Mouse (Mus musculus): Measurements from ENCODE around the gene Pnliprp1. TPM values are rescaled to one million over a fixed set of nuclear protein-coding genes. Genes with fewer than 3 reads are reported as not detected.
A peak's percentile ranks its signal among the peaks of the same experiment; 100 is the strongest.

Gene Pnliprp1
- polyA plus RNA-seq, 1 experiment from 2014 or later, result not detected

GRCm38 (mm10) chr19:58758871-58759270, 30.2 kb downstream of the Pnliprp1 start:
- Histone ChIP-seq H3K4me2 (ENCODE audit: low read length) (no peak overlapping the region), H3K9me3 (ENCODE audit: control insufficient read depth, low read length) (no peaks in the 10 kb centered on the region), H3K9ac (replicated peaks; ENCODE audit: low read length) (no peak overlapping the region), H3K27ac (replicated peaks; ENCODE audit: low read depth, low read length) (no peak overlapping the region), H3K4me1 (ENCODE audit: control insufficient read depth, insufficient read depth, low read length) (no peaks in the 10 kb centered on the region), H3K36me3 (ENCODE audit: control insufficient read depth, insufficient read depth, low read length) (no peaks in the 10 kb centered on the region), H3K27me3 (ENCODE audit: control insufficient read depth, insufficient read depth, low read length) (no peaks in the 10 kb centered on the region), H3K4me3 (replicated peaks; ENCODE audit: low read depth, low read length) (no peak overlapping the region)
- no peak for ATAC-seq (ENCODE audit: low FRiP score, low TSS enrichment)
- no peak for DNase-seq
- WGBS, result 95% methylated on average over 4 of the region's 4 CpGs

- no peaks in the 10 kb centered on the region for H3K27me3 ChIP-seq (ENCODE audit: control insufficient read depth, insufficient read depth, low read length)
- H3K4me2 ChIP-seq (ENCODE audit: low read length), result no peak within 1 kb of the TSS
- H3K4me1 ChIP-seq (ENCODE audit: control insufficient read depth, insufficient read depth, low read length), result no peaks in the 10 kb centered on the region
- no peak within 1 kb of the TSS for H3K4me3 ChIP-seq (replicated peaks; ENCODE audit: low read depth, low read length)
- H3K36me3 ChIP-seq (ENCODE audit: control insufficient read depth, insufficient read depth, low read length), result no peaks in the 10 kb centered on the region
- no peak within 1 kb of the TSS for H3K9ac ChIP-seq (replicated peaks; ENCODE audit: low read length)
- H3K27ac ChIP-seq (replicated peaks; ENCODE audit: low read depth, low read length), result no peak within 1 kb of the TSS
- no peak for ATAC-seq (ENCODE audit: low FRiP score, low TSS enrichment)
- WGBS, result 76% methylated on average over 9 of the region's 9 CpGs
- H3K9me3 ChIP-seq (ENCODE audit: control insufficient read depth, low read length), result no peaks in the 10 kb centered on the region
- no peak for DNase-seq
These were observed 30.7 kb downstream of the Pnliprp1 start, which contains the start of gene Pnliprp2 for GRCm38 (mm10) chr19:58759423-58759822. Pnliprp2 (plus strand) TSS chr19:58759719.

GRCm38 (mm10) chr19:58762316-58762715, 33.6 kb downstream of the Pnliprp1 start:
- Histone ChIP-seq H3K4me1 (ENCODE audit: control insufficient read depth, insufficient read depth, low read length) (no peaks in the 10 kb centered on the region), H3K27me3 (ENCODE audit: control insufficient read depth, insufficient read depth, low read length) (no peaks in the 10 kb centered on the region), H3K9me3 (ENCODE audit: control insufficient read depth, low read length) (no peaks in the 10 kb centered on the region), H3K36me3 (ENCODE audit: control insufficient read depth, insufficient read depth, low read length) (no peaks in the 10 kb centered on the region), H3K27ac (replicated peaks; ENCODE audit: low read depth, low read length) (no peak overlapping the region), H3K4me2 (ENCODE audit: low read length) (no peak overlapping the region), H3K9ac (replicated peaks; ENCODE audit: low read length) (no peak overlapping the region), H3K4me3 (replicated peaks; ENCODE audit: low read depth, low read length) (no peak overlapping the region)
- 0 out of 2 replicates have a peak, but pooled peaks have one; percentile 6 for ATAC-seq (ENCODE audit: low FRiP score, low TSS enrichment)
- 28% methylated on average over 6 of the region's 6 CpGs for WGBS
- DNase-seq, result no peak

DNA sequence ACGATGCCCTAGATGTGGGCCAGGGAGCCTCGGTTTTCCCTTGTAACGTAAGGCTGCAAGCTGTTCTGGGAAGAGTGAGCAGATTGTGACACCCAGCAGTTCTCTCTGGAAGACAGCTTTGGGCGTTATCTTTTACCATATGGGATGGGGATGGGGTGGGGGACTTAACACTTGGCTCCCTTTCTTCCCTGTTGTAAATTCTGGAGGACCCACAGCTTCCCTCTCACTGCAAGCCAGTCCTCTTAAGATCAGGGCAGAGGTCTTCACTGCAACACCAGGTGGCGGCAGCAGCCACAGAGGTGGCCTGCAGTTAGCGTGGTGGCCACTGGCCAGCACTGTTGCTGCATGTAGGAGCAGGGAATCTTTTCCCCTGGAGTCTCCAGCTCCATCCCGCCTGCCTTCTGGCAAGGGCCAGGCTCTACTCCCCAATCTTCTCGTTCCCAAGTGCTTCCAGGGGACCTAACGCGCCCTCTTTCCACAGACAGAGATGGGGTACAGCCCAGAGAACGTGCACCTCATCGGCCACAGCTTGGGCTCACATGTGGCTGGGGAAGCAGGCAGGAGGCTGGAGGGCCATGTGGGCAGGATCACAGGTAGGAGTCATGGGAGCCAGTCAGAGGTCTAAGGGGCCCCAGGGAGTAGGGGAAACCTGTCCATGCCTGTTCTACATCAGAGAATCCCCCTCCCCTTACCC, 34.3 kb downstream of the Pnliprp1 start:
- no peaks in the 10 kb centered on the region for H3K9me3 ChIP-seq (ENCODE audit: control insufficient read depth, low read length)
- no peaks in the 10 kb centered on the region for H3K36me3 ChIP-seq (ENCODE audit: control insufficient read depth, insufficient read depth, low read length)
- H3K27me3 ChIP-seq (ENCODE audit: control insufficient read depth, insufficient read depth, low read length), result no peaks in the 10 kb centered on the region
- H3K9ac ChIP-seq (replicated peaks; ENCODE audit: low read length), result no peak overlapping the region
- H3K4me2 ChIP-seq (ENCODE audit: low read length), result no peak overlapping the region
- no peaks in the 10 kb centered on the region for H3K4me1 ChIP-seq (ENCODE audit: control insufficient read depth, insufficient read depth, low read length)
- DNase-seq (peak; percentile 87), ATAC-seq (ENCODE audit: low FRiP score, low TSS enrichment) (peak; percentile 40; the same call in 1 of the 2 replicates)
- no peak overlapping the region for H3K27ac ChIP-seq (replicated peaks; ENCODE audit: low read depth, low read length)
- H3K4me3 ChIP-seq (replicated peaks; ENCODE audit: low read depth, low read length), result no peak overlapping the region
- 11% methylated on average over 12 of the region's 12 CpGs for WGBS

DNA sequence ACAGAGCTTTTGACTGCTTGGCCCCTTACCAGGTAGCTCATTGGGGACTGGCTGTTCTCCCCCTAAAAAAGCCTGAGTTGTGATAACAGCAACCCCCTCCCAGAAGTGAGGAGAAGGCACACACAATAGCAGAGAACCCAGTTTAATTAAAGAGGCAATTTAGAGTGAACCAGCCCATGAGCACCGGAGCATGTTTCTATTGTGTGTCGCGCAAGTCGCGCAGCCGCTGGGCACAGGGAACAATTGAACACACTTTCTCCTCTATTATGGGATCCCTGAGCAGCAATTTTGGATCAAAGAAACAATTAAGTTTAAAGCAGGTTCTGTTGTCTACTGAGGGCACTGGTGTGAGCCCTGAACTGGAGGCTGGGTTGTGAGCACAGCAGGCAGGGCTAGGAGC, 38.6 kb downstream of the Pnliprp1 start:
- no peak overlapping the region for H3K4me2 ChIP-seq (ENCODE audit: low read length)
- no peaks in the 10 kb centered on the region for H3K36me3 ChIP-seq (ENCODE audit: control insufficient read depth, insufficient read depth, low read length)
- H3K9ac ChIP-seq (replicated peaks; ENCODE audit: low read length), result no peak overlapping the region
- H3K27me3 ChIP-seq (ENCODE audit: control insufficient read depth, insufficient read depth, low read length), result no peaks in the 10 kb centered on the region
- no peaks in the 10 kb centered on the region for H3K4me1 ChIP-seq (ENCODE audit: control insufficient read depth, insufficient read depth, low read length)
- DNase-seq, result no peak
- no peaks in the 10 kb centered on the region for H3K9me3 ChIP-seq (ENCODE audit: control insufficient read depth, low read length)
- no peak overlapping the region for H3K27ac ChIP-seq (replicated peaks; ENCODE audit: low read depth, low read length)
- H3K4me3 ChIP-seq (replicated peaks; ENCODE audit: low read depth, low read length), result no peak overlapping the region
- ATAC-seq (ENCODE audit: low FRiP score, low TSS enrichment), result no peak
- 17% methylated on average over 6 of the region's 6 CpGs for whole genome bisulfite sequencing

GRCm38 (mm10) chr19:58776461-58776860, 47.8 kb downstream of the Pnliprp1 start:
- no peak for ATAC-seq (ENCODE audit: low FRiP score, low TSS enrichment)

DNA sequence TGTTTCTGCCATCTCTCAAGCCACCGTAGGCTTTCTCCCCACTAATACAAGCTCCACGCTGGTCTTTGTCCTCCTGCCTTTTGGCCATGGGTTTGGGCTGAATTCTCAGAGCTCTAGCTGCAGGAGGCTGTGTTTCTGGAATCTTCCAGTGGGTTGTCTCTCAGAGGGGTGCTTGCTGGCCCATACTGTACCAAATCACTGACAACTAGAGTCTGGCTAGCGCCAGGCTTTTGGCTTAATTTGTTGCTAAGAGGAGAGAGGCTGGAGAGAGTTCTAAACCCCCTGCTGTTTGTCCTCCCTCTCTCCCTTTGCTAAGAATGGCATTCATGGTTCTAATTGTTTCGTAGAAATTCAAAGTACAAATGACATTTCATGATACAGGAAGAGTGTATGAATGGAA, 52.9 kb downstream of the Pnliprp1 start:
- Histone ChIP-seq H3K27me3 (ENCODE audit: control insufficient read depth, insufficient read depth, low read length) (no peaks in the 10 kb centered on the region), H3K4me2 (ENCODE audit: low read length) (no peak overlapping the region), H3K9ac (replicated peaks; ENCODE audit: low read length) (no peak overlapping the region), H3K27ac (replicated peaks; ENCODE audit: low read depth, low read length) (0 out of 2 replicates have a peak overlapping the region, but pooled peaks have one; percentile 3), H3K4me3 (replicated peaks; ENCODE audit: low read depth, low read length) (no peak overlapping the region), H3K4me1 (ENCODE audit: control insufficient read depth, insufficient read depth, low read length) (peaks cover 13% of the 10 kb centered on the region; the same call in 1 of the 2 replicates), H3K36me3 (ENCODE audit: control insufficient read depth, insufficient read depth, low read length) (no peaks in the 10 kb centered on the region), H3K9me3 (ENCODE audit: control insufficient read depth, low read length) (no peaks in the 10 kb centered on the region)
- DNase-seq (peak; percentile 33), ATAC-seq (ENCODE audit: low FRiP score, low TSS enrichment) (no peak)
- 25% methylated on average over 4 of the region's 4 CpGs for WGBS

More at GRCm38 (mm10) chr19:58776461-58776860, 47.8 kb downstream of the Pnliprp1 start:
- Histone ChIP-seq H3K4me2 (ENCODE audit: low read length) (no peak overlapping the region), H3K9me3 (ENCODE audit: control insufficient read depth, low read length) (no peaks in the 10 kb centered on the region), H3K4me3 (replicated peaks; ENCODE audit: low read depth, low read length) (no peak overlapping the region), H3K27me3 (ENCODE audit: control insufficient read depth, insufficient read depth, low read length) (no peaks in the 10 kb centered on the region), H3K9ac (replicated peaks; ENCODE audit: low read length) (no peak overlapping the region), H3K36me3 (ENCODE audit: control insufficient read depth, insufficient read depth, low read length) (no peaks in the 10 kb centered on the region), H3K27ac (replicated peaks; ENCODE audit: low read depth, low read length) (no peak overlapping the region), H3K4me1 (ENCODE audit: control insufficient read depth, insufficient read depth, low read length) (no peaks in the 10 kb centered on the region)
- WGBS, result 83% methylated on average over 5 of the region's 5 CpGs
- no peak for DNase-seq

DNA sequence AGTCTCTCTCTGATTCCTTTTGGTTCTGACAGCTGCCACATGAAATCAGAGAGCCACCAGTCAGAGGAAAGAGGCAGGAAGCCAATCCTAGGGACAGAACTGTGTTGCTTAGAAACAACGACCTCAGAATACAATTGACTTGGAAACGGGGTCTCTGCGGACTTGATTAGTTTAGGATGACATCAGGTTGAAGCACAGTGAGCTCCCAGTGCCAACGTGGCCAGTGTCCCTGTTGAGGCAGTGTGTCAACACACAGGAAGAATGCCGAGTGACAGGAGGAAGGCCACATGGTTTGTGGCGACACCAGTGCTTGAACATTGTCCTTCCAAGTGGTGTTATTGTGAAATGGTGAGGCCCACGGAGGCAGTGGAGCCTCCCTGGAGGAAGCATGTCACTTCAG, 55.3 kb downstream of the Pnliprp1 start:
- DNase-seq, result peak; percentile 74
- no peak overlapping the region for H3K9ac ChIP-seq (replicated peaks; ENCODE audit: low read length)
- H3K4me3 ChIP-seq (replicated peaks; ENCODE audit: low read depth, low read length), result no peak overlapping the region
- H3K4me2 ChIP-seq (ENCODE audit: low read length), result no peak overlapping the region
- 17% methylated on average over 7 of the region's 7 CpGs for WGBS
- H3K36me3 ChIP-seq (ENCODE audit: control insufficient read depth, insufficient read depth, low read length), result no peaks in the 10 kb centered on the region
- ATAC-seq (ENCODE audit: low FRiP score, low TSS enrichment), result peak; percentile 34; the same call in 1 of the 2 replicates
- H3K27ac ChIP-seq (replicated peaks; ENCODE audit: low read depth, low read length), result peak overlapping the region; percentile 55
- H3K27me3 ChIP-seq (ENCODE audit: control insufficient read depth, insufficient read depth, low read length), result no peaks in the 10 kb centered on the region
- peaks cover 13% of the 10 kb centered on the region; the same call in 1 of the 2 replicates for H3K4me1 ChIP-seq (ENCODE audit: control insufficient read depth, insufficient read depth, low read length)
- no peaks in the 10 kb centered on the region for H3K9me3 ChIP-seq (ENCODE audit: control insufficient read depth, low read length)

DNA sequence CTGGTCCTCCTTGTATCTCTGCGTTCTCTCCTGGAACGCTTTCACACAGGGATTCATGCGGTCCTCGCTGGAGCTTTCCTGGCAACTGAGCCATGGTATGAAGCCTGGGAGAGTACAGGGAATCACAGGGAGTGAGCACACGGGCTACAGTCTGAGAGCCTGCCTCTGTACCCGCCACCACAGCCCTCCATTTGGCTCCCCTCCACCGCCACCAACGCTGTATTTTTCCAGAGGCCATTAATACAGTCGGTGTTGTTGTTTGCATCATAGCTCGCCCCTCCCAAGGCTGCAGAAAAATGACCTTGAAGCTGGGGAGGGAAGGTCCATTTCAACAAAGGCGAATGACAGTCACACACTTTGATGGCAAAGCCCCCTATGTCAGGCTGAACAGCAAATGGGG, 60.5 kb downstream of the Pnliprp1 start:
- H3K9ac ChIP-seq (replicated peaks; ENCODE audit: low read length), result no peak overlapping the region

More for the DNA sequence above, 60.5 kb downstream of the Pnliprp1 start:
- Histone ChIP-seq H3K4me1 (ENCODE audit: control insufficient read depth, insufficient read depth, low read length) (peaks cover 1% of the 10 kb centered on the region; the same call in 1 of the 2 replicates), H3K9me3 (ENCODE audit: control insufficient read depth, low read length) (no peaks in the 10 kb centered on the region), H3K36me3 (ENCODE audit: control insufficient read depth, insufficient read depth, low read length) (no peaks in the 10 kb centered on the region), H3K27me3 (ENCODE audit: control insufficient read depth, insufficient read depth, low read length) (no peaks in the 10 kb centered on the region), H3K27ac (replicated peaks; ENCODE audit: low read depth, low read length) (0 out of 2 replicates have a peak overlapping the region, but pooled peaks have one; percentile 4), H3K4me2 (ENCODE audit: low read length) (no peak overlapping the region), H3K4me3 (replicated peaks; ENCODE audit: low read depth, low read length) (no peak overlapping the region)
- no peak for ATAC-seq (ENCODE audit: low FRiP score, low TSS enrichment)
- DNase-seq, result no peak
- WGBS, result 76% methylated on average over 11 of the region's 11 CpGs
